Mouse (Mus musculus) myocyte (in vitro differentiated cells): ENCODE data around the gene Scd2. TPM values are rescaled to one million over a fixed set of nuclear protein-coding genes. Genes with fewer than 3 reads are reported as not detected.

Experiments
- H3K27me3 ChIP-seq: one replicate; pipeline ENCODE4 v1.6.1; 2011; ENCODE audit not compliant: control insufficient read depth, insufficient read depth, insufficient read length
- H3K36me3 ChIP-seq: one replicate; pipeline ENCODE4 v1.6.1; 2011; ENCODE audit not compliant: control insufficient read depth, insufficient read depth
- H3K4me2 ChIP-seq: one replicate; pipeline ENCODE4 v1.6.1; 2011; ENCODE audit warnings: low read depth, control low read depth
- H3K4me3 ChIP-seq: one replicate; pipeline ENCODE4 v1.5.1; 2011; ENCODE audit warnings: mild to moderate bottlenecking, control low read depth, moderate library complexity
- H3K79me2 ChIP-seq: one replicate; pipeline ENCODE4 v1.6.1; 2011; ENCODE audit not compliant: control insufficient read depth, insufficient read depth
- H3ac ChIP-seq: one replicate; pipeline ENCODE4 v1.6.1; 2011; ENCODE audit not compliant: control insufficient read depth, insufficient read length
- CEBPB ChIP-seq: IDR thresholded peaks from 2 replicates; pipeline ENCODE4 v1.6.1; 2011; ENCODE audit warnings: mild to moderate bottlenecking, moderate library complexity; ENCODE audit not compliant: poor library complexity, insufficient read depth, severe bottlenecking
- E2F4 ChIP-seq: IDR thresholded peaks from one replicate; pipeline ENCODE4 v1.6.1; 2011; ENCODE audit warnings: mild to moderate bottlenecking, control low read depth, moderate library complexity; ENCODE audit not compliant: insufficient read depth
- MAX ChIP-seq: IDR thresholded peaks from one replicate; pipeline ENCODE4 v1.6.1; 2011; ENCODE audit warnings: low read depth, mild to moderate bottlenecking, control low read depth
- MYOD1 ChIP-seq, 3 experiments: IDR thresholded peaks; one replicate each; pipeline ENCODE4 v1.6.1; 2011; ENCODE audit warnings: control low read depth in 2 of 3, low read depth in 2 of 3, mild to moderate bottlenecking in 2 of 3, moderate library complexity in 1 of 3; ENCODE audit not compliant: insufficient read length in 2 of 3, control insufficient read depth in 1 of 3
- MYOG ChIP-seq, 3 experiments: IDR thresholded peaks; one replicate each; pipeline ENCODE4 v1.6.1; 2011; ENCODE audit warnings: control low read depth in 2 of 3, low read depth in 2 of 3, mild to moderate bottlenecking in 2 of 3; ENCODE audit not compliant: insufficient read length in 2 of 3, control insufficient read depth in 1 of 3, insufficient read depth in 1 of 3
- POLR2A ChIP-seq: IDR thresholded peaks from one replicate; pipeline ENCODE4 v1.6.1; 2011; ENCODE audit warnings: low read depth, mild to moderate bottlenecking, control low read depth, moderate library complexity; ENCODE audit not compliant: insufficient read length
- POLR2AphosphoS2 ChIP-seq: IDR thresholded peaks from one replicate; pipeline ENCODE4 v1.6.1; 2011; ENCODE audit warnings: low read depth, control low read depth; ENCODE audit not compliant: insufficient read length
- REST ChIP-seq: IDR thresholded peaks from one replicate; pipeline ENCODE4 v1.6.1; 2011; ENCODE audit warnings: mild to moderate bottlenecking, control low read depth, moderate library complexity; ENCODE audit not compliant: insufficient read depth, insufficient read length
- SRF ChIP-seq: IDR thresholded peaks from one replicate; pipeline ENCODE4 v1.6.1; 2011; ENCODE audit warnings: low read depth; ENCODE audit not compliant: control insufficient read depth, insufficient read length
- TCF12 ChIP-seq: IDR thresholded peaks from one replicate; pipeline ENCODE4 v1.6.1; 2011; ENCODE audit warnings: mild to moderate bottlenecking, control low read depth; ENCODE audit not compliant: poor library complexity, insufficient read depth, severe bottlenecking
- TCF3 ChIP-seq: IDR thresholded peaks from one replicate; pipeline ENCODE4 v1.6.1; 2011; ENCODE audit warnings: low read depth, control low read depth; ENCODE audit not compliant: insufficient read length
- USF1 ChIP-seq: IDR thresholded peaks from one replicate; pipeline ENCODE4 v1.6.1; 2011; ENCODE audit warnings: low read depth, mild to moderate bottlenecking, control low read depth, moderate library complexity
- polyA plus RNA-seq: library from polyadenylated mRNA; unstranded; fragments of >200 nt; fragmentation: generic; extraction: Trizol; gene quantifications from one replicate; pipeline ENCODE4 v1.2.1, GENCODE M21; 2012; ENCODE audit warnings: missing spikeins

Gene Scd2
- polyA plus RNA-seq, 1 experiment: 868 TPM

GRCm38 (mm10) chr19:44311306-44312006 lies 18.0 kb downstream of the Scd2 start:
- H3K27me3 ChIP-seq: no peaks in the 10 kb centered on the region
- H3ac ChIP-seq: no peak overlapping the region
- peaks cover under 1% of the 10 kb centered on the region for H3K79me2 ChIP-seq
- peak overlapping the region; percentile 63 for H3K4me2 ChIP-seq
- H3K36me3 ChIP-seq: peaks cover 24% of the 10 kb centered on the region
- H3K4me3 ChIP-seq: no peak overlapping the region
- TF ChIP-seq TCF3 (no peak), POLR2AphosphoS2 (peak; percentile 60)

- Histone ChIP-seq H3ac (no peak overlapping the region), H3K4me3 (no peak overlapping the region), H3K79me2 (no peaks in the 10 kb centered on the region), H3K36me3 (peaks cover 19% of the 10 kb centered on the region), H3K27me3 (no peaks in the 10 kb centered on the region), H3K4me2 (peak overlapping the region; percentile 63)
- TF ChIP-seq MYOG (IDR thresholded peaks at IDR 0.05; ENCODE audit: control insufficient read depth in 1 of 3, insufficient read depth in 1 of 3, insufficient read length in 2 of 3, low read depth in 2 of 3) (peak in 1 of 3 experiments; percentile 24), TCF3 (no peak), E2F4 (no peak), POLR2AphosphoS2 (peak; percentile 59), SRF (no peak), MYOD1 (IDR thresholded peaks at IDR 0.05; ENCODE audit: control insufficient read depth in 1 of 3, insufficient read length in 2 of 3, low read depth in 2 of 3) (no peak), POLR2A (peak; percentile 22)
Observed at GRCm38 (mm10) chr19:44312007-44312360, 18.5 kb downstream of the Scd2 start.

- H3K36me3 ChIP-seq: peaks cover 8% of the 10 kb centered on the region
- H3K27me3 ChIP-seq: no peaks in the 10 kb centered on the region
- H3K4me2 ChIP-seq: no peak overlapping the region
- H3ac ChIP-seq: no peak overlapping the region
- no peaks in the 10 kb centered on the region for H3K79me2 ChIP-seq
- no peak for TF ChIP-seq MYOD1 (IDR thresholded peaks at IDR 0.05; ENCODE audit: control insufficient read depth in 1 of 3, insufficient read length in 2 of 3, low read depth in 2 of 3)
- no peak for TF ChIP-seq TCF12
- no peak for TF ChIP-seq E2F4
- TF ChIP-seq POLR2AphosphoS2: no peak
- no peak for TF ChIP-seq TCF3
- TF ChIP-seq REST: no peak
- no peak for TF ChIP-seq USF1
- TF ChIP-seq POLR2A: no peak
- no peak for TF ChIP-seq MAX
- TF ChIP-seq MYOG (IDR thresholded peaks at IDR 0.05; ENCODE audit: control insufficient read depth in 1 of 3, insufficient read depth in 1 of 3, insufficient read length in 2 of 3, low read depth in 2 of 3): no peak
- TF ChIP-seq SRF: no peak
- no peak for TF ChIP-seq CEBPB
- no peak overlapping the region for H3K4me3 ChIP-seq
Observed at GRCm38 (mm10) chr19:44313066-44313465, 19.6 kb downstream of the Scd2 start.

GRCm38 (mm10) chr19:44314327-44314759 lies 20.9 kb downstream of the Scd2 start:
- H3K4me2 ChIP-seq: peak overlapping the region; percentile 80

GRCm38 (mm10) chr19:44314871-44315414 lies 21.5 kb downstream of the Scd2 start:
- peak overlapping the region; percentile 80 for H3K4me2 ChIP-seq
- no peaks in the 10 kb centered on the region for H3K79me2 ChIP-seq
- H3K4me3 ChIP-seq: peak overlapping the region; percentile 24
- H3K27me3 ChIP-seq: no peaks in the 10 kb centered on the region
- TF ChIP-seq E2F4 (no peak), REST (no peak), MYOD1 (IDR thresholded peaks at IDR 0.05; ENCODE audit: control insufficient read depth in 1 of 3, insufficient read length in 2 of 3, low read depth in 2 of 3) (no peak), SRF (no peak)
- no peak overlapping the region for H3ac ChIP-seq
- H3K36me3 ChIP-seq: no peaks in the 10 kb centered on the region

More at GRCm38 (mm10) chr19:44314327-44314759, 20.9 kb downstream of the Scd2 start:
- H3K36me3 ChIP-seq: no peaks in the 10 kb centered on the region
- H3ac ChIP-seq: no peak overlapping the region
- H3K4me3 ChIP-seq: peak overlapping the region; percentile 24
- no peaks in the 10 kb centered on the region for H3K27me3 ChIP-seq
- no peaks in the 10 kb centered on the region for H3K79me2 ChIP-seq
- TF ChIP-seq MYOD1 (IDR thresholded peaks at IDR 0.05; ENCODE audit: control insufficient read depth in 1 of 3, insufficient read length in 2 of 3, low read depth in 2 of 3) (peak in 1 of 3 experiments; percentile 19), TCF3 (no peak), USF1 (peak; percentile 32), POLR2A (peak; percentile 29), MAX (no peak), POLR2AphosphoS2 (peak; percentile 49), CEBPB (no peak), E2F4 (no peak), REST (no peak), MYOG (IDR thresholded peaks at IDR 0.05; ENCODE audit: control insufficient read depth in 1 of 3, insufficient read depth in 1 of 3, insufficient read length in 2 of 3, low read depth in 2 of 3) (no peak), SRF (no peak), TCF12 (no peak)
